Mouse (Mus musculus) heart, embryonic 15.5 days (tissue): ENCODE results near the gene Gpr160. TPM values are rescaled to one million over a fixed set of nuclear protein-coding genes. Genes with fewer than 3 reads are reported as not detected.

Source experiments
- ATAC-seq: fragments of 200-750 bp; cut with Nextera tagmentation; replicated peaks from 2 replicates; pipeline ENCODE4 v1.8.0; 2017; ENCODE audit warnings: low read depth, moderate TSS enrichment; ENCODE audit not compliant: insufficient number of reproducible peaks, insufficient read depth, low FRiP score
- H3K27ac ChIP-seq: fragments of 300-500 bp; sonication (generic); 2 replicates; pipeline ENCODE4 v1.5.1; 2015; ENCODE audit warnings: mild to moderate bottlenecking, inconsistent platforms
- H3K27me3 ChIP-seq: fragments of 300-500 bp; sonication (generic); 2 replicates; pipeline ENCODE4 v1.6.1; 2015; ENCODE audit warnings: inconsistent platforms
- H3K36me3 ChIP-seq: fragments of 300-500 bp; sonication (generic); 2 replicates; pipeline ENCODE4 v1.6.1; 2015; ENCODE audit warnings: mild to moderate bottlenecking, inconsistent platforms
- H3K4me1 ChIP-seq: fragments of 300-500 bp; sonication (generic); replicated peaks from 2 replicates; pipeline ENCODE4 v1.6.1; 2015; ENCODE audit warnings: inconsistent platforms
- H3K4me2 ChIP-seq: fragments of 300-500 bp; sonication (generic); 2 replicates; pipeline ENCODE4 v1.6.1; 2015; ENCODE audit warnings: inconsistent platforms, mild to moderate bottlenecking, moderate library complexity
- H3K4me3 ChIP-seq: fragments of 300-500 bp; sonication (generic); 2 replicates; pipeline ENCODE4 v1.5.1; 2015; ENCODE audit warnings: mild to moderate bottlenecking, inconsistent platforms
- H3K9ac ChIP-seq: fragments of 300-500 bp; sonication (generic); 2 replicates; pipeline ENCODE4 v1.6.1; 2015; ENCODE audit warnings: mild to moderate bottlenecking, inconsistent platforms
- H3K9me3 ChIP-seq: fragments of 300-500 bp; sonication (generic); replicated peaks from 2 replicates; pipeline ENCODE4 v1.6.1; 2016; ENCODE audit warnings: inconsistent platforms
- WGBS: fragments of 180-500 bp; shearing (Covaris S2); methylation state at CpG from one replicate; pipeline ENCODE4 v1.1.7; 2015; ENCODE audit warnings: mixed read lengths; 5-methylcytosine and 5-hydroxymethylcytosine counted together
- polyA plus RNA-seq: library from polyadenylated mRNA; unstranded; fragments of >200 nt; fragmentation: Nextera tagmentation; extraction: Ambion mirVana; gene quantifications from 2 replicates; pipeline ENCODE4 v1.2.1, GENCODE M21; 2015

The Gpr160 gene
- polyA plus RNA-seq, 1 experiment from 2014 or later: 1.1 TPM

- no peak overlapping the region for H3K9ac ChIP-seq
- no peak overlapping the region for H3K27ac ChIP-seq
- H3K4me1 ChIP-seq: no peaks in the 10 kb centered on the region
- H3K27me3 ChIP-seq: no peaks in the 10 kb centered on the region
- no peaks in the 10 kb centered on the region for H3K9me3 ChIP-seq
- peaks cover 61% of the 10 kb centered on the region for H3K36me3 ChIP-seq
- no peak for ATAC-seq
- H3K4me3 ChIP-seq: no peak overlapping the region
- H3K4me2 ChIP-seq: no peak overlapping the region
- WGBS: 63% methylated on average over 1 of the region's 1 CpGs
Measured at GRCm38 (mm10) chr3:30904658-30905057, 48.9 kb downstream of the Gpr160 start.

GRCm38 (mm10) chr3:30917160-30917559, 61.4 kb downstream of the Gpr160 start:
- Histone ChIP-seq H3K4me2 (no peak overlapping the region), H3K4me3 (no peak overlapping the region), H3K4me1 (no peaks in the 10 kb centered on the region), H3K27me3 (no peaks in the 10 kb centered on the region), H3K27ac (no peak overlapping the region), H3K36me3 (peaks cover 47% of the 10 kb centered on the region), H3K9me3 (no peaks in the 10 kb centered on the region; the same call in 1 of the 2 replicates), H3K9ac (no peak overlapping the region)
- ATAC-seq: no peak
- WGBS: 67% methylated on average over 4 of the region's 4 CpGs

GRCm38 (mm10) chr3:30927664-30928063, 71.9 kb downstream of the Gpr160 start:
- no peak overlapping the region for H3K4me2 ChIP-seq
- no peaks in the 10 kb centered on the region for H3K9me3 ChIP-seq
- H3K27ac ChIP-seq: no peak overlapping the region
- H3K4me1 ChIP-seq: no peaks in the 10 kb centered on the region
- ATAC-seq: no peak
- H3K27me3 ChIP-seq: no peaks in the 10 kb centered on the region
- H3K36me3 ChIP-seq: peaks cover 27% of the 10 kb centered on the region
- no peak overlapping the region for H3K9ac ChIP-seq
- 85% methylated on average over 3 of the region's 3 CpGs for WGBS
- H3K4me3 ChIP-seq: no peak overlapping the region

- Histone ChIP-seq H3K36me3 (peaks cover 26% of the 10 kb centered on the region), H3K4me2 (no peak overlapping the region), H3K9me3 (no peaks in the 10 kb centered on the region), H3K27me3 (no peaks in the 10 kb centered on the region), H3K4me1 (no peaks in the 10 kb centered on the region), H3K4me3 (no peak overlapping the region), H3K27ac (no peak overlapping the region), H3K9ac (no peak overlapping the region)
- no peak for ATAC-seq
- WGBS: 50% methylated on average over 3 of the region's 3 CpGs
Measured at GRCm38 (mm10) chr3:30929828-30930227, 74.1 kb downstream of the Gpr160 start.

DNA sequence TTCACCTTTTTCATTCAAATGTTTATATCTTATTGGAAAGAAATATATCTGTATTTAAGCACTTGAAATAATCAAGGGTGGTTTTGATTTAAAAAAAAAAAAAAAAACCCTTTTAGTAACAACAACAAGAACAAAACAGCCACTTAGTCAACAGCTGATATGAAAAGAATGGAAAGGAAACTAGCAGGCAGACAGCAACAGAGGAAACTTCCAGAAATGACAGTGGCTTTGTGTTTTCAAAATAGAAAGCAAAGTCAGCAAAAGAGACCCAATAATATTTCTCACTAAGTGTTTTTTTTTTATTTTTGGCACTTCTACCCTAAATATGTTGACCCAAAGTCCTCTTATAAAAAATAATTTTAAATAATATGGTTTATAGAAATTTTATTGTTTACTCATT, 78.6 kb downstream of the Gpr160 start:
- Histone ChIP-seq H3K27ac (no peak overlapping the region), H3K9me3 (no peaks in the 10 kb centered on the region), H3K4me1 (no peaks in the 10 kb centered on the region), H3K4me3 (no peak overlapping the region), H3K9ac (no peak overlapping the region), H3K4me2 (no peak overlapping the region), H3K27me3 (no peaks in the 10 kb centered on the region), H3K36me3 (peaks cover 30% of the 10 kb centered on the region)
- no peak for ATAC-seq

Other genes starting within 250 kb of the Gpr160 start
- gene Lrriq4, start 211.4 kb upstream of the Gpr160 start, polyA plus RNA-seq: not detected in 2 replicates
- 0.49 and 0.74 TPM in 2 replicates for gene Lrrc34, start 208.1 kb upstream of the Gpr160 start, polyA plus RNA-seq
- not detected in 2 replicates for gene Lrrc31, start 156.1 kb upstream of the Gpr160 start, polyA plus RNA-seq
- gene Samd7, start 109.7 kb upstream of the Gpr160 start, polyA plus RNA-seq: not detected in 2 replicates
- 42.9 and 71.3 TPM in 2 replicates for gene Sec62, start 63.1 kb upstream of the Gpr160 start, polyA plus RNA-seq
- gene Phc3, start 113.5 kb downstream of the Gpr160 start, polyA plus RNA-seq: 4.9 and 5.7 TPM in 2 replicates
- gene Prkci, start 139.8 kb downstream of the Gpr160 start, polyA plus RNA-seq: 15.1 and 19.1 TPM in 2 replicates
- gene Skil, start 239.1 kb downstream of the Gpr160 start, polyA plus RNA-seq: 12.3 and 13.2 TPM in 2 replicates